Mouse (Mus musculus): ENCODE measurements at regions not wholly inside any gene's neighbourhood (a gene's known extent, or its start where the extent isn't known, plus 50 kb on each side); places are given as distances from the start of the nearest gene placed in this dataset.

- TF ChIP-seq MYOD1 (IDR thresholded peaks at IDR 0.05; ENCODE audit: control insufficient read depth in 1 of 3, insufficient read length in 2 of 3, low read depth in 2 of 3) (no peak), TCF12 (IDR thresholded peaks at IDR 0.05; ENCODE audit: insufficient read depth, poor library complexity, severe bottlenecking) (no peak), POLR2A (IDR thresholded peaks at IDR 0.05; ENCODE audit: insufficient read length, low read depth) (no peak), REST (IDR thresholded peaks at IDR 0.05; ENCODE audit: insufficient read depth, insufficient read length) (no peak), SRF (IDR thresholded peaks at IDR 0.05; ENCODE audit: control insufficient read depth, insufficient read length, low read depth) (no peak)
Observed at GRCm38 (mm10) chr14:96956115-96956514, 437.2 kb upstream of the Klhl1 start.

All from myocyte (in vitro differentiated cells).